Mouse (Mus musculus): ENCODE results near the gene Fam217a. TPM values are rescaled to one million over a fixed set of nuclear protein-coding genes. Genes with fewer than 3 reads are reported as not detected.
"Not testable (repeated sequence)": the region's sequence is repeated elsewhere in the genome, so short reads cannot be mapped to it uniquely, and the experiment has no call there.

The Fam217a gene
- polyA plus RNA-seq, 1 experiment = 2.6 TPM

GRCm38 (mm10) chr13:34875166-34875710 lies 48.9 kb downstream of the Fam217a start, which contains the start of gene Prpf4b:
Gene Prpf4b, plus strand, starts transcription at chr13:34875302.
- DNase-seq (ENCODE audit: extremely low spot score in 1 of 2, low spot score in 1 of 2) = peak; percentile 85 to 95

GRCm38 (mm10) chr13:34874736-34875135 lies 49.4 kb downstream of the Fam217a start:
- not testable (repeated sequence) for DNase-seq (ENCODE audit: extremely low spot score in 1 of 2, low spot score in 1 of 2)

GRCm38 (mm10) chr13:34873801-34874681 lies 50.1 kb downstream of the Fam217a start:
- peak; percentile 90 to 98 for DNase-seq (ENCODE audit: extremely low spot score in 1 of 2, low spot score in 1 of 2)

- DNase-seq (ENCODE audit: extremely low spot score in 1 of 2, low spot score in 1 of 2) = peak; percentile 28 to 91
Measured at GRCm38 (mm10) chr13:34864420-34865169, 59.5 kb downstream of the Fam217a start.

GRCm38 (mm10) chr13:34861166-34861565 lies 62.9 kb downstream of the Fam217a start:
- DNase-seq (ENCODE audit: extremely low spot score in 1 of 2, low spot score in 1 of 2) = not testable (repeated sequence)

Other genes with a start within 250 kb of the Fam217a start
- gene Fam50b, start 189.5 kb downstream of the Fam217a start, polyA plus RNA-seq (2012; rRNA removed) = not detected in 2 replicates
- 104 and 111 TPM in 2 replicates for gene Prpf4b, start 49.0 kb downstream of the Fam217a start, polyA plus RNA-seq (2012; rRNA removed)
- not detected in 2 replicates for gene 4933417A18Rik, start 99 bp upstream of the Fam217a start, polyA plus RNA-seq (2012; rRNA removed)
- 0.30 and 0.44 TPM in 2 replicates for gene Eci3, start 39.5 kb upstream of the Fam217a start, polyA plus RNA-seq (2012; rRNA removed)
- gene Eci2, start 102.8 kb upstream of the Fam217a start, polyA plus RNA-seq (2012; rRNA removed) = 62.7 and 68.7 TPM in 2 replicates